Mouse (Mus musculus): ENCODE results near the gene Hoxb7.

Gene Hoxb7

GRCm38 (mm10) chr11:96301837-96302236, 15.4 kb downstream of the Hoxb7 start:
- DNase-seq = peak; percentile 18

GRCm38 (mm10) chr11:96302381-96303150, 16.1 kb downstream of the Hoxb7 start:
- DNase-seq = no peak

- DNase-seq = no peak
Observed at GRCm38 (mm10) chr11:96303151-96304099, 17.0 kb downstream of the Hoxb7 start, which contains the start of gene Hoxb5. Gene Hoxb5, plus strand, starts transcription at chr11:96303336.

GRCm38 (mm10) chr11:96304381-96305195, 18.2 kb downstream of the Hoxb7 start:
- DNase-seq = no peak

GRCm38 (mm10) chr11:96305505-96306182, 19.2 kb downstream of the Hoxb7 start:
- DNase-seq = no peak

GRCm38 (mm10) chr11:96306183-96306907, 19.9 kb downstream of the Hoxb7 start:
- no peak for DNase-seq

- DNase-seq = no peak
Observed at GRCm38 (mm10) chr11:96306908-96307269, 20.5 kb downstream of the Hoxb7 start.

GRCm38 (mm10) chr11:96308763-96309162, 22.3 kb downstream of the Hoxb7 start:
- no peak for DNase-seq

GRCm38 (mm10) chr11:96309288-96309687, 22.9 kb downstream of the Hoxb7 start:
- DNase-seq = no peak

- DNase-seq = no peak
Observed at GRCm38 (mm10) chr11:96310183-96310938, 23.9 kb downstream of the Hoxb7 start.

GRCm38 (mm10) chr11:96311097-96311496, 24.7 kb downstream of the Hoxb7 start:
- DNase-seq = no peak

GRCm38 (mm10) chr11:96311520-96312417, 25.3 kb downstream of the Hoxb7 start:
- no peak for DNase-seq

GRCm38 (mm10) chr11:96313134-96313533, 26.7 kb downstream of the Hoxb7 start:
- no peak for DNase-seq

GRCm38 (mm10) chr11:96313806-96314428, 27.5 kb downstream of the Hoxb7 start:
- no peak for DNase-seq

- DNase-seq = no peak
Observed at GRCm38 (mm10) chr11:96314671-96315343, 28.4 kb downstream of the Hoxb7 start.

- no peak for DNase-seq
Observed at GRCm38 (mm10) chr11:96315344-96315681, 28.9 kb downstream of the Hoxb7 start.

- no peak for DNase-seq
Observed at GRCm38 (mm10) chr11:96316696-96317607, 30.5 kb downstream of the Hoxb7 start.

Measured in cerebellum, adult 9-10 months (tissue).